Comparison of ENCODE assay signal across 10 mouse cellular contexts in the genomic region with DNA sequence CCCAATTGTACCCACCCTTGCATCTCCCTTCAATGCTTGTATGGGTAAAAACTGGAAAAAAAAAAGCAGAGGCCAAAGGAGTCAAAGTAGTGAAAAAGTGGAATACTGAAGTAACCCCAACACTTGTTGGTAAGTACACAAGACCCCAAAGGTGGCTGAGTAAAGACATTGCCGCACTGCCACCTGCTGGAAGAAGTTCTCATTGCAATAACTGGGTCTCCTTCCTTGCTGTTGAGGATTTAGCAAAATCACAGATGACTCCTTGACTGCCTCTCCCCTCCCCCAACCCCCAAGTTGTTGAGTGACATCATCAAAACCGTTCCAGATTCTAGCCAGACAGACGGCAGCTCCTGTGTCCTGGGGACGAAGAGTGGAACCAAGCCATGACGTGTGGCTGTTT.
A peak's percentile ranks its signal among the peaks of the same experiment; 100 is the strongest.
DNase-seq lines count a peak whose midpoint lies in the region; ATAC-seq and TF ChIP-seq lines count a peak whose summit lies in the region.
"Had no signal": no experiment of that assay in that cellular context is flagged by ENCODE, and none has a peak within 500 bp of the region (broad histone marks: within the 10 kb centered on the region; RNA-seq: fewer than 3 reads in every experiment).

No protein-coding gene starts in this region.

- no peak overlapping the region for H3K27ac ChIP-seq in heart, postnatal 0 days (ENCODE audit: low read depth)
- H3K27ac ChIP-seq: embryonic facial prominence, embryonic 15.5 days; lung, embryonic 15.5 days had no signal

- no peaks in the 10 kb centered on the region for H3K79me2 ChIP-seq in C2C12 (ENCODE audit: control insufficient read depth, insufficient read depth)

- H3ac ChIP-seq in C2C12 (ENCODE audit: control insufficient read depth, insufficient read length, low read depth) = no peak overlapping the region

- no peak for ATAC-seq in heart, postnatal 0 days (ENCODE audit: insufficient read depth, low read depth)

- H3K27me3 ChIP-seq in heart, postnatal 0 days (ENCODE audit: control insufficient read depth, insufficient read depth, low read length) = no peaks in the 10 kb centered on the region
- H3K27me3 ChIP-seq in C2C12 (ENCODE audit: control insufficient read depth, insufficient read depth, insufficient read length) = peaks cover 60% of the 10 kb centered on the region
- H3K27me3 ChIP-seq: embryonic facial prominence, embryonic 15.5 days; lung, embryonic 15.5 days had no signal

- H3K79me3 ChIP-seq in C2C12 (ENCODE audit: low read depth) = no peaks in the 10 kb centered on the region

- DNase-seq in heart, postnatal 0 days (ENCODE audit: low spot score) = peak; percentile 13
- DNase-seq in heart, postnatal 25 days (ENCODE audit: low spot score) = no peak
- DNase-seq in ZHBTc4 (ENCODE audit: low read depth, low spot score) = peak; percentile 55
- DNase-seq in embryo, embryonic 10 days (ENCODE audit: low spot score) = peak; percentile 81
- peak; percentile 45 for DNase-seq in layer of hippocampus, adult 9-10 months (ENCODE audit: low spot score)
- peak; percentile 59 for DNase-seq in lung, postnatal 36 days
- peak; percentile 72 for DNase-seq in thymus, postnatal 0 days (ENCODE audit: low spot score)

- no peaks in the 10 kb centered on the region for H3K9me3 ChIP-seq in heart, postnatal 0 days (replicated peaks; ENCODE audit: control insufficient read depth, low read length)
- H3K9me3 ChIP-seq: embryonic facial prominence, embryonic 15.5 days; lung, embryonic 15.5 days had no signal

- H3K36me3 ChIP-seq in heart, postnatal 0 days (replicated peaks; ENCODE audit: control insufficient read depth, insufficient read depth, low read length) = no peaks in the 10 kb centered on the region
- H3K36me3 ChIP-seq in C2C12 (ENCODE audit: control insufficient read depth, insufficient read depth) = no peaks in the 10 kb centered on the region
- H3K36me3 ChIP-seq: embryonic facial prominence, embryonic 15.5 days; lung, embryonic 15.5 days had no signal

- TF ChIP-seq CTCF in heart, postnatal 0 days (IDR thresholded peaks at IDR 0.05; ENCODE audit: low read depth) = peak; percentile 75
- TF ChIP-seq CTCF in C2C12 (IDR thresholded peaks at IDR 0.05; ENCODE audit: control insufficient read depth, insufficient read depth, insufficient read length) = peak; percentile 31

- H3K9ac ChIP-seq in heart, postnatal 0 days (replicated peaks; ENCODE audit: low read depth, low read length) = no peak overlapping the region
- H3K9ac ChIP-seq: embryonic facial prominence, embryonic 15.5 days; lung, embryonic 15.5 days had no signal

- H3K4me2 ChIP-seq in heart, postnatal 0 days (ENCODE audit: low read depth, low read length) = no peak overlapping the region
- H3K4me2 ChIP-seq: embryonic facial prominence, embryonic 15.5 days; lung, embryonic 15.5 days had no signal

- H3K4me3 ChIP-seq in heart, postnatal 0 days (ENCODE audit: low read depth, low read length) = no peak overlapping the region
- no peak overlapping the region for H3K4me3 ChIP-seq in C2C12 (ENCODE audit: insufficient read depth, poor library complexity, severe bottlenecking)
- H3K4me3 ChIP-seq: embryonic facial prominence, embryonic 15.5 days; lung, embryonic 15.5 days had no signal

- no peak for TF ChIP-seq EP300 in heart, postnatal 0 days (IDR thresholded peaks at IDR 0.05; ENCODE audit: low read depth)

- 31% methylated on average over 5 of the region's 5 CpGs for WGBS in heart, postnatal 0 days

- H3K4me1 ChIP-seq in heart, postnatal 0 days (ENCODE audit: control insufficient read depth, insufficient read depth) = no peaks in the 10 kb centered on the region
- H3K4me1 ChIP-seq: embryonic facial prominence, embryonic 15.5 days; lung, embryonic 15.5 days had no signal

- intact Hi-C loops in heart, postnatal 25 days (cut with DNase I) = loop anchor here (5.0 kb wide), 1 partner anchor 283 kb away; no protein-coding TSS in a partner anchor

TF ChIP-seq in C2C12, 6 proteins besides CTCF, POLR2A, EP300 and RAD21:
- TF ChIP-seq CEBPB (IDR thresholded peaks at IDR 0.05; ENCODE audit: low read depth) (no peak), MYOD1 (IDR thresholded peaks at IDR 0.05; ENCODE audit: control insufficient read depth, insufficient read length, low read depth) (no peak), USF1 (IDR thresholded peaks at IDR 0.05; ENCODE audit: low read depth) (no peak), MYOG (IDR thresholded peaks at IDR 0.05; ENCODE audit: control insufficient read depth, extremely low read depth, insufficient read length) (no peak), MAX (IDR thresholded peaks at IDR 0.05) (no peak), FOSL1 (IDR thresholded peaks at IDR 0.05; ENCODE audit: insufficient read depth, low read length, poor library complexity, severe bottlenecking) (no peak)
